Mouse (Mus musculus) cerebellum, adult 18-20 months (tissue): Measurements from ENCODE around the gene Pdk1.

Experiments used
- DNase-seq, 2 experiments: peaks; one replicate each; pipeline ENCODE4 v3.0.0; 2021

Gene Pdk1

GRCm38 (mm10) chr2:71872801-71873443 is at the start of gene Pdk1:
TSS of gene Pdk1 (plus strand) at chr2:71873224.
- peak; percentile 98 to 99 for DNase-seq

GRCm38 (mm10) chr2:71824146-71824545 is 48.9 kb upstream of the Pdk1 start:
- DNase-seq = no peak

GRCm38 (mm10) chr2:71827711-71828110 is 45.3 kb upstream of the Pdk1 start:
- DNase-seq = no peak

GRCm38 (mm10) chr2:71828928-71829327 is 44.1 kb upstream of the Pdk1 start:
- no peak for DNase-seq

- DNase-seq = no peak
These were observed 39.4 kb upstream of the Pdk1 start for GRCm38 (mm10) chr2:71833626-71834025.

- DNase-seq = no peak
These were observed 38.7 kb upstream of the Pdk1 start for GRCm38 (mm10) chr2:71834371-71834770.

- DNase-seq = no peak
These were observed 37.5 kb upstream of the Pdk1 start for GRCm38 (mm10) chr2:71835556-71835955.

GRCm38 (mm10) chr2:71836232-71836631 is 36.8 kb upstream of the Pdk1 start:
- DNase-seq = no peak

GRCm38 (mm10) chr2:71837261-71837660 is 35.8 kb upstream of the Pdk1 start:
- DNase-seq = no peak

GRCm38 (mm10) chr2:71837791-71838190 is 35.2 kb upstream of the Pdk1 start:
- DNase-seq = peak; percentile 51 to 59

- peak in 1 of 2 experiments; percentile 6 for DNase-seq
These were observed 29.7 kb upstream of the Pdk1 start for GRCm38 (mm10) chr2:71843316-71843715.

- DNase-seq = no peak
These were observed 28.1 kb upstream of the Pdk1 start for GRCm38 (mm10) chr2:71844906-71845305.

GRCm38 (mm10) chr2:71852161-71852560 is 20.9 kb upstream of the Pdk1 start:
- peak; percentile 61 to 68 for DNase-seq

- no peak for DNase-seq
These were observed 17.9 kb upstream of the Pdk1 start for GRCm38 (mm10) chr2:71855076-71855475.

GRCm38 (mm10) chr2:71863531-71864173 is 9.4 kb upstream of the Pdk1 start:
- no peak for DNase-seq

- no peak for DNase-seq
These were observed 8.0 kb upstream of the Pdk1 start for GRCm38 (mm10) chr2:71865022-71865421.

GRCm38 (mm10) chr2:71865935-71866334 is 7.1 kb upstream of the Pdk1 start:
- no peak for DNase-seq

GRCm38 (mm10) chr2:71866565-71866964 is 6.5 kb upstream of the Pdk1 start:
- DNase-seq = no peak

GRCm38 (mm10) chr2:71867019-71867418 is 6.0 kb upstream of the Pdk1 start:
- DNase-seq = no peak

GRCm38 (mm10) chr2:71867480-71867879 is 5.5 kb upstream of the Pdk1 start:
- DNase-seq = no peak

GRCm38 (mm10) chr2:71868256-71868655 is 4.8 kb upstream of the Pdk1 start:
- no peak for DNase-seq

- no peak for DNase-seq
These were observed 883 bp upstream of the Pdk1 start for GRCm38 (mm10) chr2:71872141-71872540.

- DNase-seq = peak in 1 of 2 experiments; percentile 53
These were observed 674 bp downstream of the Pdk1 start for GRCm38 (mm10) chr2:71873474-71874322.

- no peak for DNase-seq
These were observed 1.4 kb downstream of the Pdk1 start for GRCm38 (mm10) chr2:71874422-71874821.
